Mouse (Mus musculus): Measurements from ENCODE around the gene 9930104L06Rik.

DNA sequence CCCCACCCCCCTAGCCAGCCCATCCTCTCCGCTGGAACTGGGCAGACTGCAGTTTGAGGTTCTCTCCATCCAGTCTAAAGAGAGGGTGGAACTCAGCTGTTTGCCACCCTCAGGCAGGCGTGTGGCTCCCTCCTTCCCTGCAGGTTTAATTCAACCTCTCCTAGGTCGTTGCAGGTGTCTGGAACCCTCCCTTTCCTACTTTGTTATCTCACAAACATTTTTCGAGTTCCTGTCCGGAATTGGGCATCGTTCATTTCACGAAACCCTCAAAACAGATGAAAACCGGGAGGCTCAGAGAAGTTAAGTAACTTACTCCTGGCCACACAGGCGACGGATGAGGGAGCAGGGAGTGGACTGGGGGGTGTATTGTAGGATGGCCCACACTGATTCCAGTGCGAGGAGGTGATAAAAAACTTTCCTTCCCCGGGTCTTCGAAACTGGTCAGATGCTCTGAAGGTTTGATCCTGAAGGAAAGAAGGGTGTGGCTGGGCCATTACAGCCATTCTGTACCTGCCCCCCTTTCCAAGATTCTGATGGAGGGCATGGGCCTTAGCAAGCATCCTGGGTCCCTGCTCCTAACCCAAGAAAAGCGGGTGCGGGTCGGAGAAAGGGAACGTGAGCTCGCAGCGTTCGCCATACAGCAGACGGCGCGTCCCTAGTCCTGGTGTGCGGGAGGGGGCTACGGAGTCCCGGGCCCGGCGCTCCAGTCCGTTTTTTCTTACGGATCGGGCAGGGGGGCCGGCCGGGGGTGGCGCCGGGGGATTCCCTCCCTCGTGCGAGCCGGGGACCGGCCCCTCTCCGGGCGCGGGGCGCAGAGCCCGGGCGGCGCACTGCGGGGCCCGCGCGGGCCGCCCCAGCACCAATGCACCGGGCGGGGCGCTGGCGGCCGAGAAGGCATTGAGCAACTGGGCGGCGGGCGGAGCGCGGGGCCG is 49.1 kb downstream of the 9930104L06Rik start, which contains the start of gene Rspo1:
- TF ChIP-seq POLR2A (IDR thresholded peaks at IDR 0.05; ENCODE audit: low read depth, low read length) (no peak), CTCF (conservative IDR thresholded peaks at IDR 0.05; ENCODE audit: insufficient read depth, insufficient read length, low read depth, low read length) (no peak)
